Mouse (Mus musculus) ovary, adult 18-20 months (tissue): ENCODE results near the gene Tm4sf4.
A peak's percentile ranks its signal among the peaks of the same experiment; 100 is the strongest.

Experiments
- DNase-seq: peaks from one replicate; pipeline ENCODE4 v3.0.0; 2022; ENCODE audit warnings: low spot score, mixed read lengths

The Tm4sf4 gene

DNA sequence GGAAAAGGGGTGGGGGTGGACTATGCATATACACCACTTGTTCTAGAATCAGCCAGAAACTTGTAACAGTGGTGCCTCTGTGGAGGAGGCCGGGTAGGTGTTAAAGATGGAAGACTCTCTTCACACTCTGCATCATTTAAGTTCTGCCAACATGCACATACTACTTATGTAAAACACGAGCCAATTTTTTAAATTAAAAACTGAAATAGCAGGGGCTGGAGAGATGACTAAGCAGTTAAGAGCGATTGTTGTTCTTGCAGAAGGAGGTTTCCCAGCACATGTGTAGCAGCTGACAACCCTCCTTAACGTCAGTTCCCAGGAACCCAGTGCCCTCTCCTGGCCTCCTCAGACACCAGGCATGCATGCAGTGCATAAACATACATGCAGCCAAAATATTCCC is 55.5 kb downstream of the Tm4sf4 start:
- no peak for DNase-seq

DNA sequence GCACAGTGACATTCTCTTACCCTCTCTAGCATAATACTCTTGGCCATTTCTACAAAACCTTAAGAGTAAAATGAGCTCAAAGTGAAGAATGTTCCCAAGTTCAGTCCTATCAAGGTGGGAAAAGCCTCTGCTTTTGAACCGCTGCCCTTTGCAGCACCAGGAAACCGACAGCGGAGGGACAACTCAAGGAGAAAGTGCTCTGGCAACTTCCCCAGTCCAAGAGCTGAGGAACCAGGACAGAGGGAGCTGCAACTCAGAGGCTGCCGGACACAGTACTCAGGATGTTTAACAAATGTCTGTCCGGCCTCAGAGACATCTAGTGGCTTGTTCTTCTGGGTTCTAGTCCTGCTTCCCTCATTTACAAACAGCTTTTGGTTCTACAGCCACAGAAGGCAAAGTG is 56.9 kb downstream of the Tm4sf4 start:
- DNase-seq, result no peak

DNA sequence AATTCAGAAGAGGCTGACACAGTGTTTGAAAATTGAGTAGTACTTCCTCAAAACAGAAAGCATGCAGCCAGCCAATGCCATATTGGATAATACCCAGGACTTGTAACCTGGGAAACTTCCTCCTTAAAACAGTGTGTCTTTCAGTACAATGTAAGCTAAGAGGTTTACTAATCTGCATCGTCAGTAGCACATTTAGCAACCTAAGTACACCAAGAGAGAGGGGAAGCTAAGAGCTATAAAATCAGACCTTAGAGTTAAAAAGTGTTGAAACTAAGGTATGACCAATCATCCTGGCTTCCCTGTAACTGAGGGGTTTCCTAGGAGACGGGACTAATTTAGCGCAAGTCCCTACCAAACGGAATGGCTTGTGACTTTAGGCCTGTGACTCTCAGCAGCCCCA is 61.0 kb downstream of the Tm4sf4 start:
- no peak for DNase-seq

DNA sequence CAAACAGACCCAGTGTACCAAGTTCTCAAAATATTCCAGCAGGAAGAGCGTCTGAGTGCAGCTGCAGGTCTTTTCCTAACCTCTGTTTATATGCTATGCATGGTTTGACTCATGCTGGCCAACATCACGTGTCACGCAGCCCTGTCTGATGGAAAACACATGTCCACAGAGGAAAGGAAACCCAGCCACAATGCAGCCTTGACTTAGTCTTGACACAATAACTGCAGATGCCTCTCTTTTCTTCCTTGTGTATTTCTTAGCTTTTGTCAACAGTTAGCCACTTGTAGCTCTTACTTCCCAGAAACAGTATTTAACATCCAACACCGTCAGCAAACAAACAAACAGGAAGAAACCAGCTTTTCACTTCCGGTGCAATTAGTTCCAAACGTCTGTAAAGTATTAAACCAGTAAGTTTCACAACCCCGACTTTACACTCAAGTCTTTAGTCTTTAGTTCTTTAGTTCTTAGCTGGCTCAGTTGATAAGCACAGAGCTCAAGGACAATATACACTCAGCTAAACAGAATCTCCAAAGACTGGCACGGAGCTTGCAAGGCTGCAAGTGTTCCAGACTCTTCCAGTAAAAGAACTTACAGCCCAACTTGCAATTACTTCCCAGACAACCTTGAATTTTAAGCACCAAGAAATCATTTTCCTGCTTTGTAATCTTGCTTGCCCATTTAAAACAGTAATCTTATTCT is 62.5 kb downstream of the Tm4sf4 start:
- peak; percentile 44 for DNase-seq
